7 mouse cellular contexts compared by ENCODE assay signal in the genomic region with DNA sequence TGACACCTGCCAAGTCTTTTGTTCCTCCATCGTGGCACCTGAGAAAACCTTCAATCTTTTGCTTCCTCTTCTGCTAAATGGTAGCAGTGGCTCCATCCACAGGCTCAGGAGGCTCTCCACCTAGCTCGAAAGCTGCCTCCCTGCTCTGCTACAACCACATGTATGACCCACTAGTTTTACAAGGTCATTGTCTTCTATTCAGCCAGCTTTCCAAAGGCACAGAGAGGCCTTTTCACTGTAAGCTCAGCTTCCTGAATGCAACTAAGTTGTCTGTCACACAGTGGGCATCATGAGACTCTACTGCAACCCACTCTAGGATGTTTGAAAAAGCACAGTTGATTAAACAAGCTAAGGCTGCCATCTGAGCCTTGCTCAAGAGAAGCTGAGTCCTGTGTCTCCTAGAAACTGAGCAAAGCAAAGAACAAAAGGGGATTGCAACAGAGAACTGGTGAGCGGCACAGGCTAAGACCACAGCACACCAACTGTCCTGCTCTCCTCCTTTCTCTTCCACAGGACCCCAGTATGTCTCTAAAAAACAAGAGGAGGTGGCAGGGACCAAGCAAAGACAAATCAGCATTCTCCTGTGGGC. TPM values are rescaled to one million over a fixed set of nuclear protein-coding genes. Genes with fewer than 3 reads are reported as not detected.
A peak's percentile ranks its signal among the peaks of the same experiment; 100 is the strongest.
DNase-seq lines count a peak whose midpoint lies in the region; ATAC-seq and TF ChIP-seq lines count a peak whose summit lies in the region.
"Not testable (repeated sequence)": the region's sequence is repeated elsewhere in the genome, so short reads cannot be mapped to it uniquely, and the experiment has no call there.

No protein-coding gene starts in this region.

- H3K9me3 ChIP-seq in hindbrain, embryonic 13.5 days; liver, embryonic 13.5 days (replicated peaks); midbrain, embryonic 15.5 days: not testable (repeated sequence)

- H3K36me3 ChIP-seq in hindbrain, embryonic 13.5 days: peaks cover 14% of the 10 kb centered on the region
- H3K36me3 ChIP-seq in liver, embryonic 13.5 days; midbrain, embryonic 15.5 days (replicated peaks): not testable (repeated sequence)

- intact Hi-C loops in gastrocnemius, adult 2 months (cut with DNase I): not testable (repeated sequence)

- 81% methylated on average over 3 of the region's 3 CpGs for WGBS in hindbrain, embryonic 13.5 days
- WGBS in liver, embryonic 13.5 days (ENCODE audit: insufficient replicate concordance): 69% methylated on average over 3 of the region's 3 CpGs
- 82% methylated on average over 3 of the region's 3 CpGs for WGBS in midbrain, embryonic 15.5 days

- H3K4me2 ChIP-seq in hindbrain, embryonic 13.5 days; liver, embryonic 13.5 days; midbrain, embryonic 15.5 days: not testable (repeated sequence)

- not testable (repeated sequence) for H3K9ac ChIP-seq in hindbrain, embryonic 13.5 days; liver, embryonic 13.5 days; midbrain, embryonic 15.5 days

- H3K4me1 ChIP-seq in hindbrain, embryonic 13.5 days (replicated peaks); midbrain, embryonic 15.5 days: not testable (repeated sequence)
- H3K4me1 ChIP-seq in liver, embryonic 13.5 days (replicated peaks): peaks cover 13% of the 10 kb centered on the region

- H3K27ac ChIP-seq in gastrocnemius, adult 2 months; hindbrain, embryonic 13.5 days; liver, embryonic 13.5 days; midbrain, embryonic 15.5 days: not testable (repeated sequence)

- H3K27me3 ChIP-seq in hindbrain, embryonic 13.5 days; liver, embryonic 13.5 days; midbrain, embryonic 15.5 days (replicated peaks): not testable (repeated sequence)

- not testable (repeated sequence) for TF ChIP-seq CTCF in gastrocnemius, adult 2 months (IDR thresholded peaks at IDR 0.05)

- peak; percentile 34 to 84 for DNase-seq in cerebellum, postnatal 36 days
- DNase-seq in gastrocnemius, adult 2 months: peak; percentile 44
- DNase-seq in layer of hippocampus, adult 8-10 months (ENCODE audit: low spot score in 2 of 2): peak; percentile 98
- DNase-seq in liver, embryonic 13.5 days: peak; percentile 57
- DNase-seq in spleen, postnatal 14 days (ENCODE audit: low spot score in 2 of 2): peak; percentile 51 to 60

- not testable (repeated sequence) for H3K4me3 ChIP-seq in gastrocnemius, adult 2 months; hindbrain, embryonic 13.5 days; liver, embryonic 13.5 days (replicated peaks); midbrain, embryonic 15.5 days

- ATAC-seq in hindbrain, embryonic 13.5 days (ENCODE audit: low FRiP score): peak; percentile 56
- peak; percentile 16 for ATAC-seq in liver, embryonic 13.5 days (ENCODE audit: low read depth)
- ATAC-seq in midbrain, embryonic 15.5 days (replicated peaks): peak; percentile 43

RNA-seq across cellular contexts. Expression of a gene that starts 33.2 kb away (rescaled TPM):
- total RNA-seq in gastrocnemius, adult 2 months (2021): 10 to 100 TPM; 22.6 to 25.2 TPM
- 16.8 and 17.3 TPM in 2 replicates for polyA plus RNA-seq in hindbrain, embryonic 13.5 days (2015; fragmentation: Nextera tagmentation; extraction: Ambion mirVana)
- 10 to 100 TPM; 54.9 to 68.4 (median 62.2) TPM for total RNA-seq in layer of hippocampus, adult 8-10 months (2022)
- 7.7 and 9.7 TPM in 2 replicates for polyA plus RNA-seq in liver, embryonic 13.5 days (2015; fragmentation: Nextera tagmentation; extraction: Ambion mirVana)
- polyA plus RNA-seq in midbrain, embryonic 15.5 days (2015; fragmentation: Nextera tagmentation; extraction: Ambion mirVana): 16.9 and 18.4 TPM in 2 replicates

Comparison
In these comparisons a context has a peak if more than half of its experiments do, and no peak if none do; other contexts are left out.
1. DNase-seq: peak in every context shown above with its lines; median percentile 98 in layer of hippocampus, adult 8-10 months; 59 in cerebellum, postnatal 36 days; 57 in liver, embryonic 13.5 days; 56 in spleen, postnatal 14 days; 44 in gastrocnemius, adult 2 months.